Mouse (Mus musculus) Patski (cell line): ENCODE results near the gene Fam69b. TPM values are rescaled to one million over a fixed set of nuclear protein-coding genes. Genes with fewer than 3 reads are reported as not detected.

ENCODE experiments used
- ATAC-seq: fragments of 100-300 bp; one replicate; pipeline ENCODE4 v1.8.0; 2021
- CTCF ChIA-PET: fragments of 350-600 bp; sonication (Branson Sonifier 250); formaldehyde crosslinking; loops from one replicate; lab custom pipeline; 2022; ENCODE audit warnings: inconsistent platforms; lab: Charles Lee
- POLR2A ChIA-PET: fragments of 350-600 bp; sonication (Branson Sonifier 250); formaldehyde crosslinking; loops from one replicate; lab custom pipeline; 2022; ENCODE audit warnings: antibody characterized with exemption, inconsistent platforms; lab: Charles Lee
- DNase-seq: peaks from one replicate; pipeline ENCODE4 v3.0.0-alpha.2; 2011; ENCODE audit warnings: low read depth, low spot score
- H3K27me3 ChIP-seq: fragments of 371-371 bp; one replicate; pipeline ENCODE4 v1.5.1; 2021
- CTCF ChIP-seq: fragments of 100-300 bp; IDR thresholded peaks from one replicate; pipeline ENCODE4 v1.5.1; 2021
- in situ Hi-C: fragments of 300-500 bp; cut with MboI; formaldehyde crosslinking; loops from 3 replicates; pipeline ENCODE4 v1.11.1; 2018; ENCODE audit warnings: low pct_unique_long_range_greater_than_20kb, mixed read lengths
- polyA plus RNA-seq: library from polyadenylated mRNA; unstranded; gene quantifications from one replicate; pipeline ENCODE4 v1.2.3, GENCODE M21; 2021

Gene Fam69b
- polyA plus RNA-seq, 1 experiment from 2014 or later = 57.3 TPM

- in situ Hi-C loops = no loop called here
- DNase-seq (no peak), ATAC-seq (no peak)
- ChIA-PET CTCF (interaction anchor here (1.1 kb wide), 1 partner anchor 42 kb away, joined by 3 read pairs; no protein-coding TSS in a partner anchor), POLR2A (no interaction called here)
- no peak for TF ChIP-seq CTCF
- H3K27me3 ChIP-seq = no peaks in the 10 kb centered on the region
Observed at GRCm38 (mm10) chr2:26598462-26598861, 29.8 kb upstream of the Fam69b start.

- ChIA-PET POLR2A (no interaction called here), CTCF (no interaction called here)
- no peak for DNase-seq
- H3K27me3 ChIP-seq = no peaks in the 10 kb centered on the region
- ATAC-seq = no peak
- in situ Hi-C loops = no loop called here
- TF ChIP-seq CTCF = no peak
Observed at GRCm38 (mm10) chr2:26599965-26600364, 28.3 kb upstream of the Fam69b start.

DNA sequence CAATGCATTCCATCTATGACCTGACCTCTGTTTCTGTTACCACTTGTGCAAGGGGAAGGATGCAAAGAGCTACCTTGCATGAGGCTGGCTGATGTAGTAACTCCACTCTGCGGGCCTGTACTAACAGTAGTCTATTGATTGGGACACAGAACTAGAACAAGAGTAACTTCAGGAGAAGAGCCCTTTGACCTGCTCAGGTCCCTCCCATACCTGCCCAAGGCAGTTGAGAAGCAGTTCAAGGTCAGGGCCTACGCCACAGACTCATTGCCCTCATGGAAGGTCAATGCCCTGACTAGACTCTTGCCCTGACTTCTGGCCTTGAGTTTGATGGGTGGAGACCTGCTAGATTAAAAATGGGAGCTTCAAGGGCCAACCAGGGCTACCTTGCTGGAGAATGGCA is 27.6 kb upstream of the Fam69b start:
- ChIA-PET POLR2A (no interaction called here), CTCF (no interaction called here)
- ATAC-seq = no peak
- TF ChIP-seq CTCF = no peak
- no peak for DNase-seq
- H3K27me3 ChIP-seq = no peaks in the 10 kb centered on the region
- in situ Hi-C loops = no loop called here

- TF ChIP-seq CTCF = no peak
- ChIA-PET CTCF (no interaction called here), POLR2A (no interaction called here)
- DNase-seq (no peak), ATAC-seq (no peak)
- in situ Hi-C loops = no loop called here
- no peaks in the 10 kb centered on the region for H3K27me3 ChIP-seq
Observed at GRCm38 (mm10) chr2:26601595-26601994, 26.7 kb upstream of the Fam69b start.

DNA sequence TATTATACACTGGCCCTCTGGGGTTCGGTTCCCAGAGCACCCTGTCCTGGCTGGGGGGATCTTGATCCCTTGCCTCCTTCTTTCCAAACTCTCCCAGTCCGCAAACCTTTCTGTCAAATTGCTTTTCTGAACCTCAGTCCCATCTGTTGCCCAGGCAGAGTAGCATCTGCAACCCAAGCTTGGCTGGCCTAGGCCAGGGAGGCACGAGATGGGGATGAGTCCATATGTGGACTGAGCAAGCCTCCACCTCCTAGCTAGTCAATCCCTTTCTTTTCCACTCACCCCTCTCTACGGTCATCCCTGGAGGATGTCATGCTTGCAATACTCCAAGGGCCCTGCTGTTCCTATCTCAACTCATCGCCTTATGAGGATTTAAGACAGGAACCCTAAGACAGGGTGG is 25.6 kb upstream of the Fam69b start:
- H3K27me3 ChIP-seq = no peaks in the 10 kb centered on the region
- in situ Hi-C loops = no loop called here
- no peak for DNase-seq
- POLR2A ChIA-PET = no interaction called here
- no peak for TF ChIP-seq CTCF
- ATAC-seq = no peak
- CTCF ChIA-PET = no interaction called here

GRCm38 (mm10) chr2:26603159-26603558 is 25.1 kb upstream of the Fam69b start:
- DNase-seq = no peak
- no peak for TF ChIP-seq CTCF
- in situ Hi-C loops = no loop called here
- CTCF ChIA-PET = interaction anchor here (1.6 kb wide), 1 partner anchor 37 kb away, joined by 5 read pairs; no protein-coding TSS in a partner anchor
- H3K27me3 ChIP-seq = no peaks in the 10 kb centered on the region
- ATAC-seq = no peak
- POLR2A ChIA-PET = interaction anchor here (1.2 to 1.6 kb wide), 2 partner anchors 11 to 25 kb away, joined by 3 to 4 read pairs; partner anchors contain the start of gene Fam69b

DNA sequence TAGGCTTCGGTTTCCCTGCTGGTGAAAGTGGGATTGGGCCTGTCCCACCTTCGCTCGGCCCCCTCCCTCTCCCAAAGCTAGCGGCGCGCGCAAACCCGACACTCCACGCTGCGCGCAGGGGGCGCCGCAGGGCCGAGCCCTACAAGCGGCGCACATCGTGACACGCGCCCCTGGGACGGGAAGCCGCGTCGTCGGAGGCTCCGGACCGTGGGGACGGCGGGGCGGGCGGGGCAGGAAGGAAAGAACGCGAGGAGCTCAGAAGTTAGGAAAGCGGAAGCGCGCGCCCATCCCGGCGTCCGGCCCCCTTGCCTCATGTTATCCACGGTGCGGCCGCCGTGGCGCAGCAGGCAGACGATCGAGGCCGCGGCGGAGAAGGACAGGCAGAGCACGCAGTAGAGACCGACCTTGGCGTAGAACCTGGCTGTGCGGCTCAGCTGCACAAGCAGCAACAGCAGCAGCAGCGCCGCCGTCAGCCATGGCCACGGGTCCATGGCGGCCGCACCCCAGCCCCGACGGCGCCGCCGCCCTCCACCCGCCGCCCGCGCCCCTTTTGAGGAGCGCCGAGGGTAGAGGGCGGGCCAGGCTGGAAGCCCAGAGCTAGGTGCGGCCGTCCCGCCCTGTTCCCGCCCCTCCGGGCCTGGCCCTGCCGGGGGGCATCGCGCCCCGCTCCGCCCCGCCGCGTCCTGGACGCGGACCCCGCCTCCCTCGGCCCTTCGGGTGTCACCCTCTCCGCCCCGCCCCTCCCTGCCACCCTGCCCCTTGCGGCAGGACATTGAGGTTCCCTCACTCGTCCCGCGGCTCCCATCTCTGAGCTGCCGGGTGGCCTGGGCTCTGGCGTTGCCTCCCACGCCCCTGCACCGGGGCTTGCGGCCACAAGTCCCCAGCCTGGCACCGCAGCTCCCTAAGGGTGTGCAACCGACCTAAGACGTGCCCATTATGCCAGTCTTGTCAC is 24.3 kb upstream of the Fam69b start, which contains the start of gene Agpat2:
TSS of gene Agpat2 (minus strand) at position 698 of the 952 bp plus-strand sequence.
- POLR2A ChIA-PET = interaction anchor here (0.7 to 1.6 kb wide), 8 partner anchors 9 to 37 kb away, joined by 3 to 4 read pairs (median 3); partner anchors contain the start of gene Fam69b
- no peaks in the 10 kb centered on the region for H3K27me3 ChIP-seq

DNA sequence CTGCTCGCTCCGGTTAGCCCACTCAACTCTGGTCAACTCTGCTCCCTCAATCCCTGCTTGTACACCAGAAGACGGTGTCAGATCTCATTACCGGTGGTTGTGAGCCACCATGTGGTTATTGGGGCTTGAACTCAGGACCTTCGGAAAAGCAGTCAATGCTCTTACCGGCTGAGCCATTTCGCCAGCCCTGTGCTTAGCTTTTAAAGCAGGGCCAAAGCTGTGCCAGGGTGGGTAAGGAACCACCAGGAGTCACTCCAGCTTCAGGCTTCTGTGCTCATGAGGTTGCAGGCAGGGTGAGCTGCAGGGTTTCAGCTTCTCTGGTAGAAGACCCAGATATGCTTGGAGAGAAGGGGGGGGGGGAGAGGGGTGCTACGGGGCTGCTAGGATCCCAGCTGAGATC is 22.9 kb upstream of the Fam69b start:
- no peaks in the 10 kb centered on the region for H3K27me3 ChIP-seq
- TF ChIP-seq CTCF = no peak
- DNase-seq = no peak

More for the DNA sequence above, 24.3 kb upstream of the Fam69b start, which contains the start of gene Agpat2:
- TF ChIP-seq CTCF = no peak
- in situ Hi-C loops = no loop called here
- ATAC-seq (peak; percentile 60), DNase-seq (no peak)
- CTCF ChIA-PET = interaction anchor here (1.6 kb wide), 1 partner anchor 37 kb away, joined by 5 read pairs; no protein-coding TSS in a partner anchor

DNA sequence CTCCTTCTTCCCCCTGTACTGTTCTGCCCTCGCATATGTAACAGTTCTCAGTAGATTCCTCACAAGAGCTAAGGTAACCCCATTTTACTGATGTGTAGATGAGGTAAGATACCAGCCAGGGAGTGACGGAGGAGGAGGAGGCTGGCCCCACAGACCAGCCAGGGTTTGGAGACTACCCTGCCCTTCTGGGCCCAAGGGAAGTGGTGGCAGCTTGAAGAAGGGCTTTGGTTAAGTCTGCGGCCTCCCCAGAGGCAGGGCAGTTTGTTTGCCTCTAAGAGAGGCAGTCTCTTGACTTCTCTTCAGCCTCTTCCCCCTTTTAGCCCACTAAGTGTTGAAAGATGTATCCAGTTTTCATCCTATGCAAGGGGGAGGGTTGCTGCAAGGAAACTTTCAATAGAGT is 21.7 kb upstream of the Fam69b start:
- ATAC-seq (no peak), DNase-seq (no peak)
- in situ Hi-C loops = no loop called here
- no peak for TF ChIP-seq CTCF
- no peaks in the 10 kb centered on the region for H3K27me3 ChIP-seq
- POLR2A ChIA-PET = no interaction called here
- CTCF ChIA-PET = no interaction called here

More for the DNA sequence above, 22.9 kb upstream of the Fam69b start:
- ChIA-PET CTCF (interaction anchor here (1.1 kb wide), 1 partner anchor 35 kb away, joined by 3 read pairs; no protein-coding TSS in a partner anchor), POLR2A (interaction anchor here (1.4 kb wide), 1 partner anchor 21 kb away, joined by 3 read pairs; no protein-coding TSS in a partner anchor)
- no peak for ATAC-seq
- in situ Hi-C loops = no loop called here

DNA sequence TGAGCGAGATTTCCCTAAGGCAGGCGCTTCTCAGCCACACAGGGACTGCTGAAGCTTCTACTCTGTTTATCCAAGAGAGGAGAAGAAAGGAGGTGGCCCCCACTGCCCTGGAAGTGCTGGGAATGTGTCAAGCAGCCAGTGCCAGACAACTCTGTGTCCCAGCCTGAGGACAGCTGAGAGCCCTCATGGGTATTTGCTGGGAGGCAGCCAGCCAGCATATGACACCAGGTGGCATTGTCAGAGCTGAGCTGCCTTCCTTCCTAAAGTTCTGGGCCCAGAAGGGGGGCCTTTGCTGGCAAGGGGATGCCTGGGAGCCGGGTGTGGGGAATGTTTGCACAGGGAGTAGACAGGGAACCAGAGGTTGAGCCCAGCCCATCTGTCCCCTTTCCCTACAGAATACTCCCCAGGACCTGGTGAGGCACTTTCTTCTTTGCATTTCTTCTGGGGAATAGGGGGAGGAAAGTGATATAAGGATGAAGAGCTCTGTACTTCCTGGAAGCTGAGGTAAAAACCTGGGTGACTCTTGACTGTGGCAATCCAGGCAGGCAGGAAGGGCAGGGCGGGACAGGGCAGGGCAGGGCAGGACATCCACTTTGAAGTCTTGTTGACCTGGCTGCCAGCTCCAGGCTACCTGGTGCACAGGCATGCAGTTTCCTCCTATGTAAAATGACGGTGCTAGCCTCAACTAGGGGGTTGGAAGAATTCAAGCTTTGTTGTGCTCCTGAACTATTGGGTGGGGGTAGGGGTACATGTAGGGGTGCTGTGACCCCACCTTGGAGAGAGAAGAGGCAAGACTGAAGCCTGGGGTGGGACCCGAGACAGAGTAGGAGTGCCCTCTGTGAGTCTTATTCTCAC is 21.0 kb upstream of the Fam69b start:
- ATAC-seq = no peak
- H3K27me3 ChIP-seq = no peaks in the 10 kb centered on the region
- in situ Hi-C loops = no loop called here
- ChIA-PET CTCF (no interaction called here), POLR2A (no interaction called here)
- TF ChIP-seq CTCF = no peak
- DNase-seq = no peak
